ENCODE assay signal across 8 mouse cellular contexts in the genomic region with DNA sequence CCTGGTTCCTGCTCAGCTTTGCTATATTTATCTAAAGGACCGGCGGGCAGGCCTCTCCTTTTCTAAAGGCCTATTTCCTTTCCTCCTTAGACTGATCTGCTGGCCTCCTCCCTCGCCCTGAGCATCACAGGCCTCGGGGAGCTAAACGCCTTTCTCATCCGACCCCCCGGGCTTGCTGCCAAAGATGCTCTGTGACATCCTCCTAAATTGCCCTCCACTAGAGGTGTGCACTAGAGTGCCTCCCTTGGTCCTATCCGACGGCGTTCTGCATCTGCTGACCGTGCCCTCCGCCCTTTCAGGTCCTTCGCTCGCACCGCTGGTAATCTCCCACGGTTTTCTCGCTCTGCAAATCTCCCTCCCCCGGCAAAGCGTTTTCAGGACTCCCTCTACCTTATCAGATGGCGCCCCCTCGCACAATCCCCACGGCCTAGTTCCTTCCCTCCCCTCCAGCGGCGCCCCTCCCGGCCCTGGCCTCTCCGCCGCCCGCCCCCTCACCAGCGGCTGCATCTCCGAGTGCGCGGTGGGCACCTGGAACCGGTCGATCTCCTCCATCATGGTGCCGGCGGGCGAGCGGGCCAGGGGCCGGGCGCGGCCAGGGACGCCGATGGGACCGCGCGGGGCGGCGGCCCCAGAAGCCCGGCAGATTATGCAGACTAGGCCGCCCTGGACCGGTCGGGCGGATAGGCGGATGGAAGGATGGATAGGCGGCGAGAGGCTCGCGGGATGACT. TPM values are rescaled to one million over a fixed set of nuclear protein-coding genes. Genes with fewer than 3 reads are reported as not detected.
A peak's percentile ranks its signal among the peaks of the same experiment; 100 is the strongest.
DNase-seq lines count a peak whose midpoint lies in the region; ATAC-seq and TF ChIP-seq lines count a peak whose summit lies in the region.

No protein-coding gene starts in this region.

- peak overlapping the region; percentile 97 for H3K4me3 ChIP-seq in gastrocnemius, adult 2 months
- peak overlapping the region; percentile 78 for H3K4me3 ChIP-seq in bone marrow, adult 2 months (replicated peaks; ENCODE audit: control insufficient read depth, low read depth, low read length)
- H3K4me3 ChIP-seq in forebrain, embryonic 12.5 days (replicated peaks) = peak overlapping the region; percentile 83
- H3K4me3 ChIP-seq in hindbrain, embryonic 11.5 days (ENCODE audit: low read depth, low read length) = peak overlapping the region; percentile 74
- peak overlapping the region; percentile 78 for H3K4me3 ChIP-seq in stomach, postnatal 0 days (ENCODE audit: low read depth, low read length)

- no peaks in the 10 kb centered on the region for H3K36me3 ChIP-seq in forebrain, embryonic 12.5 days (replicated peaks)
- H3K36me3 ChIP-seq in hindbrain, embryonic 11.5 days (ENCODE audit: control insufficient read depth, insufficient read depth, low read length) = no peaks in the 10 kb centered on the region
- no peaks in the 10 kb centered on the region for H3K36me3 ChIP-seq in stomach, postnatal 0 days (ENCODE audit: control insufficient read depth, insufficient read depth, low read length)

- H3K4me1 ChIP-seq in bone marrow, adult 2 months (ENCODE audit: control insufficient read depth, insufficient read depth, low read length) = no peaks in the 10 kb centered on the region; the same call in 1 of the 2 replicates
- H3K4me1 ChIP-seq in forebrain, embryonic 12.5 days = peaks cover 39% of the 10 kb centered on the region
- H3K4me1 ChIP-seq in hindbrain, embryonic 11.5 days (replicated peaks; ENCODE audit: control insufficient read depth, insufficient read depth, low read length) = peaks cover 12% of the 10 kb centered on the region
- peaks cover 4% of the 10 kb centered on the region for H3K4me1 ChIP-seq in stomach, postnatal 0 days (replicated peaks; ENCODE audit: control insufficient read depth, insufficient read depth)

- no peaks in the 10 kb centered on the region for H3K9me3 ChIP-seq in forebrain, embryonic 12.5 days
- no peaks in the 10 kb centered on the region for H3K9me3 ChIP-seq in hindbrain, embryonic 11.5 days (ENCODE audit: control insufficient read depth, low read length)
- H3K9me3 ChIP-seq in stomach, postnatal 0 days (ENCODE audit: control insufficient read depth, low read length) = no peaks in the 10 kb centered on the region

- DNase-seq in gastrocnemius, adult 2 months = peak; percentile 61
- DNase-seq in gastrocnemius, adult 18-20 months (ENCODE audit: low spot score) = no peak
- peak; percentile 64 for DNase-seq in hindbrain, embryonic 11.5 days (ENCODE audit: low spot score)
- peak; percentile 47 to 82 for DNase-seq in left cerebral cortex, postnatal 10 days (ENCODE audit: extremely low spot score in 1 of 2, low spot score in 2 of 2)
- DNase-seq in stomach, postnatal 0 days (ENCODE audit: low spot score) = no peak

- TF ChIP-seq POLR2A in bone marrow, adult 2 months (IDR thresholded peaks at IDR 0.05; ENCODE audit: borderline replicate concordance, control insufficient read depth, low read depth, low read length) = no peak

- no peak for TF ChIP-seq CTCF in gastrocnemius, adult 2 months (IDR thresholded peaks at IDR 0.05)
- no peak for TF ChIP-seq CTCF in bone marrow, adult 2 months (IDR thresholded peaks at IDR 0.05; ENCODE audit: control insufficient read depth, insufficient read depth, low read length)
- no peak for TF ChIP-seq CTCF in stomach, postnatal 0 days (IDR thresholded peaks at IDR 0.05; ENCODE audit: low read depth)

- 2% methylated on average over 58 of the region's 58 CpGs for WGBS in bone marrow, adult 2 months
- WGBS in forebrain, embryonic 12.5 days = under 1% methylated on average over 58 of the region's 58 CpGs
- WGBS in hindbrain, embryonic 11.5 days = under 1% methylated on average over 58 of the region's 58 CpGs
- WGBS in stomach, postnatal 0 days = 2% methylated on average over 56 of the region's 58 CpGs

- peak; percentile 30 for ATAC-seq in forebrain, embryonic 12.5 days (ENCODE audit: low FRiP score)
- ATAC-seq in hindbrain, embryonic 11.5 days (ENCODE audit: low FRiP score) = peak; percentile 36
- ATAC-seq in megakaryocyte, adult 5-6 weeks (ENCODE audit: poor library complexity, severe bottlenecking) = peak; percentile 8; the same call in 1 of the 2 replicates
- no peak for ATAC-seq in stomach, postnatal 0 days (ENCODE audit: low FRiP score, low TSS enrichment)

- peaks cover 6% of the 10 kb centered on the region; the same call in 1 of the 2 replicates for H3K27me3 ChIP-seq in forebrain, embryonic 12.5 days
- peaks cover 6% of the 10 kb centered on the region; the same call in 1 of the 2 replicates for H3K27me3 ChIP-seq in hindbrain, embryonic 11.5 days (ENCODE audit: control insufficient read depth, insufficient read depth, low read length)
- no peaks in the 10 kb centered on the region for H3K27me3 ChIP-seq in stomach, postnatal 0 days (ENCODE audit: control insufficient read depth, insufficient read depth, low read length)

- intact Hi-C loops in gastrocnemius, adult 2 months (cut with DNase I) = no loop called here
- intact Hi-C loops in left cerebral cortex, postnatal 10 days (cut with DNase I) = loop anchor here (5.0 kb wide), 1 partner anchor 38 kb away; no protein-coding TSS in a partner anchor

- peak overlapping the region; percentile 89 for H3K9ac ChIP-seq in forebrain, embryonic 12.5 days
- peak overlapping the region; percentile 83 for H3K9ac ChIP-seq in hindbrain, embryonic 11.5 days (ENCODE audit: low read depth, low read length)
- peak overlapping the region; percentile 75 for H3K9ac ChIP-seq in stomach, postnatal 0 days (ENCODE audit: low read length)

- H3K27ac ChIP-seq in gastrocnemius, adult 2 months = peak overlapping the region; percentile 94
- peak overlapping the region; percentile 48; the same call in 1 of the 2 replicates for H3K27ac ChIP-seq in bone marrow, adult 2 months (ENCODE audit: control insufficient read depth, insufficient read depth, low read depth, low read length, poor library complexity)
- peak overlapping the region; percentile 93 for H3K27ac ChIP-seq in forebrain, embryonic 12.5 days
- H3K27ac ChIP-seq in hindbrain, embryonic 11.5 days (ENCODE audit: low read depth, low read length) = peak overlapping the region; percentile 83
- H3K27ac ChIP-seq in stomach, postnatal 0 days (replicated peaks) = peak overlapping the region; percentile 61

- H3K4me2 ChIP-seq in forebrain, embryonic 12.5 days = peak overlapping the region; percentile 66
- H3K4me2 ChIP-seq in hindbrain, embryonic 11.5 days (replicated peaks; ENCODE audit: low read depth, low read length) = peak overlapping the region; percentile 81
- H3K4me2 ChIP-seq in stomach, postnatal 0 days (replicated peaks; ENCODE audit: low read depth) = peak overlapping the region; percentile 94

- no peak for TF ChIP-seq EP300 in stomach, postnatal 0 days (optimal IDR thresholded peaks at IDR 0.05)

RNA-seq across cellular contexts. Expression of gene Fam219a, which starts 0.5 kb away (rescaled TPM):
- total RNA-seq in gastrocnemius, adult 2 months (2021) = 10 to 100 TPM; 18.0 to 24.3 TPM
- 10 to 100 TPM; 21.5 to 21.9 TPM for total RNA-seq in gastrocnemius, adult 18-20 months (2021)
- polyA plus RNA-seq in bone marrow, adult 2 months (2011; ENCODE audit: insufficient read depth, insufficient read length, low replicate concordance, missing spikeins) = 6.9 and 17.8 TPM in 2 replicates
- polyA plus RNA-seq in forebrain, embryonic 12.5 days (2016; fragmentation: Nextera tagmentation; extraction: Ambion mirVana) = 9.3 and 10.1 TPM in 2 replicates
- polyA plus RNA-seq in hindbrain, embryonic 11.5 days (2014; fragmentation: Nextera tagmentation; extraction: Ambion mirVana) = 11.8 and 17.6 TPM in 2 replicates
- total RNA-seq in left cerebral cortex, postnatal 10 days (2021) = 100 to 1,000 TPM; 199 to 201 TPM
- 6.1 and 8.9 TPM in 2 replicates for total RNA-seq in megakaryocyte, adult 5-6 weeks (2015)
- 1.7 and 3.1 TPM in 2 replicates for total RNA-seq in megakaryocyte, adult 5-6 weeks (2017)
- polyA plus RNA-seq in stomach, postnatal 0 days (2015; fragmentation: Nextera tagmentation; extraction: Ambion mirVana) = 1.4 and 2.4 TPM in 2 replicates

RNA-seq across cellular contexts. Expression of gene Dnaic1, which starts 0.7 kb away (rescaled TPM):
- total RNA-seq in gastrocnemius, adult 2 months (2021) = under 1 TPM; 0.56 to 0.59 TPM
- under 1 TPM; 0.55 to 0.73 TPM for total RNA-seq in gastrocnemius, adult 18-20 months (2021)
- polyA plus RNA-seq in bone marrow, adult 2 months (2011; ENCODE audit: insufficient read depth, insufficient read length, low replicate concordance, missing spikeins) = not detected in 2 replicates
- 1.5 TPM in 2 replicates for polyA plus RNA-seq in forebrain, embryonic 12.5 days (2016; fragmentation: Nextera tagmentation; extraction: Ambion mirVana)
- 2.9 and 3.2 TPM in 2 replicates for polyA plus RNA-seq in hindbrain, embryonic 11.5 days (2014; fragmentation: Nextera tagmentation; extraction: Ambion mirVana)
- 1 to 10 TPM; 4.2 to 5.4 TPM for total RNA-seq in left cerebral cortex, postnatal 10 days (2021)
- total RNA-seq in megakaryocyte, adult 5-6 weeks (2015) = not detected in 2 replicates
- total RNA-seq in megakaryocyte, adult 5-6 weeks (2017) = not detected in 2 replicates
- 6.0 and 6.5 TPM in 2 replicates for polyA plus RNA-seq in stomach, postnatal 0 days (2015; fragmentation: Nextera tagmentation; extraction: Ambion mirVana)

RNA-seq across cellular contexts. Expression of gene 1110017D15Rik, which starts 51.7 kb away (rescaled TPM):
- total RNA-seq in gastrocnemius, adult 2 months (2021) = under 1 TPM in 1 of 2 experiments, not detected in 1; 0.67 TPM
- total RNA-seq in gastrocnemius, adult 18-20 months (2021) = not detected
- not detected in 2 replicates for polyA plus RNA-seq in bone marrow, adult 2 months (2011; ENCODE audit: insufficient read depth, insufficient read length, low replicate concordance, missing spikeins)
- 7.2 and 10.5 TPM in 2 replicates for polyA plus RNA-seq in forebrain, embryonic 12.5 days (2016; fragmentation: Nextera tagmentation; extraction: Ambion mirVana)
- 12.7 and 14.3 TPM in 2 replicates for polyA plus RNA-seq in hindbrain, embryonic 11.5 days (2014; fragmentation: Nextera tagmentation; extraction: Ambion mirVana)
- total RNA-seq in left cerebral cortex, postnatal 10 days (2021) = 10 to 100 TPM in 1 of 2 experiments, 1 to 10 TPM in 1; 8.3 to 11.4 TPM
- total RNA-seq in megakaryocyte, adult 5-6 weeks (2015) = not detected in 2 replicates
- total RNA-seq in megakaryocyte, adult 5-6 weeks (2017) = not detected in 2 replicates
- polyA plus RNA-seq in stomach, postnatal 0 days (2015; fragmentation: Nextera tagmentation; extraction: Ambion mirVana) = 0.51 and 0.53 TPM in 2 replicates

Comparison
In these comparisons a context has a peak if more than half of its experiments do, and no peak if none do; other contexts are left out.
1. DNase-seq: peak in gastrocnemius, adult 2 months (single experiment), hindbrain, embryonic 11.5 days (single experiment) and left cerebral cortex, postnatal 10 days (2 of 2); none in gastrocnemius, adult 18-20 months (single experiment) and stomach, postnatal 0 days (single experiment).
2. RNA of gene Fam219a, which starts 0.5 kb away (total RNA-seq): 199 to 201 TPM in left cerebral cortex, postnatal 10 days; 18.0 to 24.3 TPM in gastrocnemius, adult 2 months, 21.5 to 21.9 TPM in gastrocnemius, adult 18-20 months and 1.7 to 8.9 TPM in megakaryocyte, adult 5-6 weeks; every median in the first group is over 4 times any median in the second.
3. RNA of gene 1110017D15Rik, which starts 51.7 kb away (total RNA-seq): 8.3 to 11.4 TPM in left cerebral cortex, postnatal 10 days; 0.67 TPM in gastrocnemius, adult 2 months, not detected in gastrocnemius, adult 18-20 months and not detected in megakaryocyte, adult 5-6 weeks; every median in the first group is over 4 times any median in the second.
4. Peak in every context shown above with its lines, with median percentiles within 50 percentile points of each other: H3K27ac ChIP-seq, H3K4me3 ChIP-seq, H3K4me2 ChIP-seq and H3K9ac ChIP-seq.